Mouse (Mus musculus) liver, adult 2 months (tissue): Measurements from ENCODE around the gene Pnmt.

ENCODE experiments used
- CTCF ChIP-seq: fragments of 200-500 bp; IDR thresholded peaks from 2 replicates; pipeline ENCODE4 v1.5.1; 2011; ENCODE audit warnings: low read depth, low read length, control low read depth
- POLR2A ChIP-seq: fragments of 200-500 bp; IDR thresholded peaks from 2 replicates; pipeline ENCODE4 v1.6.1; 2011; ENCODE audit warnings: low read length, control low read depth; ENCODE audit not compliant: insufficient read depth; ENCODE audit errors: extremely low read depth

- no peak for TF ChIP-seq CTCF
- no peak for TF ChIP-seq POLR2A
Measured at GRCm38 (mm10) chr11:98437441-98437840, 51.2 kb downstream of the Pnmt start.
